Mouse (Mus musculus) CD4-positive, CD25-positive, alpha-beta regulatory T cell, adult 4 months (primary cell): ENCODE measurements around the gene Ptprk. TPM values are rescaled to one million over a fixed set of nuclear protein-coding genes. Genes with fewer than 3 reads are reported as not detected.

Experiments used
- ATAC-seq: one replicate; pipeline ENCODE4 v1.8.0; 2017
- polyA plus RNA-seq, 2 experiments: library from polyadenylated mRNA; unstranded; fragments of 100-300 nt; shearing (Covaris generic); gene quantifications; one replicate each; pipeline ENCODE4 v1.2.1; 2017

Gene Ptprk
- polyA plus RNA-seq, 2 experiments from 2014 or later = not detected

- no peak for ATAC-seq
These were observed 39.3 kb downstream of the Ptprk start for GRCm38 (mm10) chr10:28113879-28114278.

GRCm38 (mm10) chr10:28116982-28117381 is 42.4 kb downstream of the Ptprk start:
- no peak for ATAC-seq

GRCm38 (mm10) chr10:28118783-28119365 is 44.3 kb downstream of the Ptprk start:
- no peak for ATAC-seq

GRCm38 (mm10) chr10:28123881-28124280 is 49.3 kb downstream of the Ptprk start:
- no peak for ATAC-seq

GRCm38 (mm10) chr10:28128011-28128410 is 53.4 kb downstream of the Ptprk start:
- no peak for ATAC-seq

GRCm38 (mm10) chr10:28128450-28128849 is 53.8 kb downstream of the Ptprk start:
- ATAC-seq = no peak

GRCm38 (mm10) chr10:28130422-28130821 is 55.8 kb downstream of the Ptprk start:
- ATAC-seq = no peak

- no peak for ATAC-seq
These were observed 59.1 kb downstream of the Ptprk start for GRCm38 (mm10) chr10:28133770-28134169.

GRCm38 (mm10) chr10:28138399-28138798 is 63.8 kb downstream of the Ptprk start:
- no peak for ATAC-seq

GRCm38 (mm10) chr10:28144459-28144858 is 69.8 kb downstream of the Ptprk start:
- ATAC-seq = no peak

- ATAC-seq = no peak
These were observed 70.7 kb downstream of the Ptprk start for GRCm38 (mm10) chr10:28145326-28145725.

- ATAC-seq = no peak
These were observed 81.4 kb downstream of the Ptprk start for GRCm38 (mm10) chr10:28155688-28156685.

- ATAC-seq = no peak
These were observed 85.1 kb downstream of the Ptprk start for GRCm38 (mm10) chr10:28159716-28160115.

GRCm38 (mm10) chr10:28161306-28161705 is 86.7 kb downstream of the Ptprk start:
- no peak for ATAC-seq

GRCm38 (mm10) chr10:28164250-28164649 is 89.6 kb downstream of the Ptprk start:
- no peak for ATAC-seq

GRCm38 (mm10) chr10:28164746-28165145 is 90.1 kb downstream of the Ptprk start:
- ATAC-seq = no peak

- no peak for ATAC-seq
These were observed 92.0 kb downstream of the Ptprk start for GRCm38 (mm10) chr10:28166610-28167009.

- no peak for ATAC-seq
These were observed 92.5 kb downstream of the Ptprk start for GRCm38 (mm10) chr10:28167097-28167496.

GRCm38 (mm10) chr10:28171196-28171595 is 96.6 kb downstream of the Ptprk start:
- no peak for ATAC-seq

GRCm38 (mm10) chr10:28178876-28179275 is 104.3 kb downstream of the Ptprk start:
- ATAC-seq = no peak

- no peak for ATAC-seq
These were observed 107.5 kb downstream of the Ptprk start for GRCm38 (mm10) chr10:28182081-28182480.

GRCm38 (mm10) chr10:28184675-28185074 is 110.1 kb downstream of the Ptprk start:
- ATAC-seq = no peak

GRCm38 (mm10) chr10:28185326-28185725 is 110.7 kb downstream of the Ptprk start:
- ATAC-seq = no peak
